Mouse (Mus musculus) CH12.LX (cell line): Measurements from ENCODE around the gene Tle3.

ENCODE experiments used
- BHLHE40 ChIP-seq: IDR thresholded peaks from 2 replicates; pipeline ENCODE4 v1.6.1; 2011; ENCODE audit warnings: mild to moderate bottlenecking, low read depth, low read length, improper control_type of control experiment
- CTCF ChIP-seq, 2 experiments: IDR thresholded peaks in 1 of 2; conservative IDR thresholded peaks in 1 of 2; 2 replicates each; pipeline ENCODE4 v1.5.1; 2011 to 2012; ENCODE audit warnings: low read depth in 2 of 2, low read length in 2 of 2, improper control_type of control experiment in 1 of 2, inconsistent platforms in 1 of 2, mild to moderate bottlenecking in 1 of 2, moderate library complexity in 1 of 2
- E2F4 ChIP-seq: IDR thresholded peaks from 2 replicates; pipeline ENCODE4 v1.6.1; 2011; ENCODE audit warnings: low read depth, low read length, improper control_type of control experiment; ENCODE audit not compliant: insufficient replicate concordance
- EP300 ChIP-seq: IDR thresholded peaks from 2 replicates; pipeline ENCODE4 v1.6.1; 2011; ENCODE audit warnings: low read length, improper control_type of control experiment
- HCFC1 ChIP-seq: IDR thresholded peaks from 2 replicates; pipeline ENCODE4 v1.6.1; 2012; ENCODE audit warnings: low read depth, mild to moderate bottlenecking, inconsistent platforms, low read length, improper control_type of control experiment
- KAT2A ChIP-seq: IDR thresholded peaks from 2 replicates; pipeline ENCODE4 v1.6.1; 2012; ENCODE audit warnings: low read length, improper control_type of control experiment, inconsistent platforms; ENCODE audit not compliant: insufficient replicate concordance
- MAFK ChIP-seq: IDR thresholded peaks from 2 replicates; pipeline ENCODE4 v1.6.1; 2011; ENCODE audit warnings: low read length, improper control_type of control experiment; ENCODE audit not compliant: insufficient replicate concordance
- POLR2AphosphoS2 ChIP-seq: IDR thresholded peaks from 2 replicates; pipeline ENCODE4 v1.6.1; 2011; ENCODE audit warnings: low read depth, low read length, improper control_type of control experiment
- RCOR1 ChIP-seq: conservative IDR thresholded peaks from 2 replicates; pipeline ENCODE4 v1.6.1; 2012; ENCODE audit warnings: low read depth, mild to moderate bottlenecking, inconsistent platforms, low read length, improper control_type of control experiment
- SIN3A ChIP-seq: IDR thresholded peaks from 2 replicates; pipeline ENCODE4 v1.6.1; 2012; ENCODE audit warnings: low read length, improper control_type of control experiment, inconsistent platforms
- SMC3 ChIP-seq: IDR thresholded peaks from 2 replicates; pipeline ENCODE4 v1.6.1; 2011; ENCODE audit warnings: low read depth, low read length, improper control_type of control experiment
- ZKSCAN1 ChIP-seq: IDR thresholded peaks from 2 replicates; pipeline ENCODE4 v1.6.1; 2012; ENCODE audit warnings: low read depth, inconsistent platforms, low read length, improper control_type of control experiment, borderline replicate concordance
- ZMIZ1 ChIP-seq: IDR thresholded peaks from 2 replicates; pipeline ENCODE4 v1.6.1; 2012; ENCODE audit warnings: low read depth, mild to moderate bottlenecking, inconsistent platforms, low read length, improper control_type of control experiment

DNA sequence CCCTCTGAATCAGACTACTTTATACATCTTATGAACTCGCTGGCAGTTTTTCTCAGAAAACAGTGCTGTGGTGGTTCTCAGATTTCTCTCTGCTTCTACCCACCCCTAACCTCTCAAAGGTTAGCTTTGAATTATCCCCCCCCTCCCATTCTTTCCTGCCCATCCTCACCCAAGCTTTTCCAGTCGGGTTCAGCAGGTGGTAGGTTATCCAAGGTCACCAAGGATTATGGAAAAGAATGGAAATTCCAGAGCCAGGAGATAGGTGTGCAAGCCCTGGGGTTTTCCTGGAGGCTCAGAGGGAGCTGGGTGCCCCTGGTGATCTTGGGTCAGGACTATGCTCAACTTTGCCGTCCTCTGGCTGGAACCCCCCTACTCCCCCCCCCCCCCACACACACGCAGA, 5.0 kb upstream of the Tle3 start:
- TF ChIP-seq CTCF (conservative IDR thresholded peaks at IDR 0.05 in 1 of 2, IDR thresholded peaks at IDR 0.05 in 1 of 2; ENCODE audit: low read depth in 2 of 2, low read length in 2 of 2) (no peak), SMC3 (no peak), ZKSCAN1 (no peak), HCFC1 (no peak), SIN3A (no peak), MAFK (no peak), KAT2A (no peak), ZMIZ1 (no peak), EP300 (no peak), E2F4 (no peak), RCOR1 (no peak), POLR2AphosphoS2 (no peak), BHLHE40 (no peak)
